Comparison of ENCODE assay signal across 9 mouse cellular contexts in the genomic region with DNA sequence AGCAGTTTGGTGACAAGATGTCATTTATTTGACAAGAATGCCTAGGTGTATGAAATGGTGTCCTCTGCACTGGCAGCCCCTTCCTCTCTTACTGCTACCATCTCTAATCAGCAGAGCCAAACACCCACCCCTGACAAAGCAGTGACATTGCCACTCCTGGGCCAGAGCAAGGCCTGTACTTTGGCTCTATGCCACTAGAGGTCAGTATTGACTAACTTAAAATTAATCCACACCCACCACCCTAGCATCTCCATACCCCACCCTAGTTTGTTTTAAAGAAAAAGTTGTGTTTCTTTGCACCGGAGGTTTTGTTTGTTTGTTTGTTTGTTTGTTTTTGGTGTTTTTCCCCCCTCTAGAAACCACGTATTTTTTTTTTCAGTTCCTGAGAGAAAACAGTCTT.
A peak's percentile ranks its signal among the peaks of the same experiment; 100 is the strongest.
DNase-seq lines count a peak whose midpoint lies in the region; ATAC-seq lines count a peak whose summit lies in the region.
"Had no signal": no experiment of that assay in that cellular context is flagged by ENCODE, and none has a peak within 500 bp of the region (broad histone marks: within the 10 kb centered on the region; RNA-seq: fewer than 3 reads in every experiment).

No protein-coding gene starts in this region.

- no peaks in the 10 kb centered on the region for H3K4me1 ChIP-seq in lung, embryonic 16.5 days (replicated peaks; ENCODE audit: control insufficient read depth, insufficient read depth, low read length)
- H3K4me1 ChIP-seq: embryonic facial prominence, embryonic 12.5 days had no signal

- no peaks in the 10 kb centered on the region for H3K36me3 ChIP-seq in lung, embryonic 16.5 days (ENCODE audit: control insufficient read depth, insufficient read depth, low read length)
- H3K36me3 ChIP-seq: embryonic facial prominence, embryonic 12.5 days had no signal

- peak; percentile 17 for DNase-seq in thymus, postnatal 0 days (ENCODE audit: low spot score)
- no peak for DNase-seq in thymus, postnatal 36 days
- DNase-seq in cerebellum, adult 9-11 months, result peak; percentile 17
- DNase-seq in kidney, postnatal 36 days, result peak; percentile 11 to 54
- DNase-seq in right cerebral cortex, adult 2 months (ENCODE audit: low spot score in 2 of 2), result peak; percentile 56 to 73
- no peak for DNase-seq in gastrocnemius, adult 8-10 months (ENCODE audit: low spot score in 2 of 2)

- no peaks in the 10 kb centered on the region for H3K27me3 ChIP-seq in lung, embryonic 16.5 days (ENCODE audit: control insufficient read depth, insufficient read depth, low read depth, low read length)
- H3K27me3 ChIP-seq: embryonic facial prominence, embryonic 12.5 days had no signal

- peak; percentile 89 for ATAC-seq in granulocyte monocyte progenitor cell, adult 5-6 weeks (replicated peaks; ENCODE audit: poor library complexity, severe bottlenecking)
- ATAC-seq in lung, embryonic 16.5 days (ENCODE audit: low read depth), result 0 out of 2 replicates have a peak, but pooled peaks have one; percentile 62

- no peak overlapping the region for H3K4me2 ChIP-seq in lung, embryonic 16.5 days (ENCODE audit: low read depth, low read length)
- H3K4me2 ChIP-seq: embryonic facial prominence, embryonic 12.5 days had no signal

- WGBS in lung, embryonic 16.5 days, result 1% methylated on average over 2 of the region's 2 CpGs

- H3K27ac ChIP-seq in lung, embryonic 16.5 days (ENCODE audit: low read length), result no peak overlapping the region
- H3K27ac ChIP-seq: embryonic facial prominence, embryonic 12.5 days had no signal

- H3K9ac ChIP-seq in lung, embryonic 16.5 days (ENCODE audit: low read length), result no peak overlapping the region
- H3K9ac ChIP-seq: embryonic facial prominence, embryonic 12.5 days had no signal

- no peaks in the 10 kb centered on the region for H3K9me3 ChIP-seq in lung, embryonic 16.5 days (ENCODE audit: control insufficient read depth, low read length)
- H3K9me3 ChIP-seq: embryonic facial prominence, embryonic 12.5 days had no signal

- H3K4me3 ChIP-seq in lung, embryonic 16.5 days (ENCODE audit: low read length), result no peak overlapping the region
- H3K4me3 ChIP-seq: embryonic facial prominence, embryonic 12.5 days had no signal

Comparison
In these comparisons a context has a peak if more than half of its experiments do, and no peak if none do; other contexts are left out.
1. DNase-seq: peak in thymus, postnatal 0 days (single experiment), cerebellum, adult 9-11 months (single experiment), kidney, postnatal 36 days (2 of 2) and right cerebral cortex, adult 2 months (2 of 2); none in thymus, postnatal 36 days (0 of 2) and gastrocnemius, adult 8-10 months (0 of 2).